Comparison of ENCODE assay signal across 8 mouse cellular contexts in genomic region chr16:90384846-90385245, GRCm38 (mm10). TPM values are rescaled to one million over a fixed set of nuclear protein-coding genes. Genes with fewer than 3 reads are reported as not detected.
A peak's percentile ranks its signal among the peaks of the same experiment; 100 is the strongest.
DNase-seq lines count a peak whose midpoint lies in the region; ATAC-seq and TF ChIP-seq lines count a peak whose summit lies in the region.

No protein-coding gene starts in this region.

- 3% methylated on average over 12 of the region's 12 CpGs for WGBS in lung, embryonic 14.5 days
- WGBS in lung, adult 2 months: 17% methylated on average over 12 of the region's 12 CpGs
- WGBS in heart, embryonic 16.5 days: 9% methylated on average over 12 of the region's 12 CpGs
- WGBS in liver, embryonic 15.5 days (ENCODE audit: insufficient replicate concordance): 4% methylated on average over 12 of the region's 12 CpGs
- WGBS in stomach, postnatal 0 days: 17% methylated on average over 12 of the region's 12 CpGs

- peak overlapping the region; percentile 91 for H3K9ac ChIP-seq in lung, embryonic 14.5 days
- H3K9ac ChIP-seq in heart, embryonic 16.5 days (ENCODE audit: low read length): peak overlapping the region; percentile 91
- H3K9ac ChIP-seq in liver, embryonic 15.5 days: no peak overlapping the region
- no peak overlapping the region for H3K9ac ChIP-seq in stomach, postnatal 0 days (ENCODE audit: low read length)

- peak overlapping the region; percentile 91 for H3K4me2 ChIP-seq in lung, embryonic 14.5 days
- H3K4me2 ChIP-seq in heart, embryonic 16.5 days (ENCODE audit: low read depth, low read length): peak overlapping the region; percentile 65
- H3K4me2 ChIP-seq in liver, embryonic 15.5 days: peak overlapping the region; percentile 61
- peak overlapping the region; percentile 95 for H3K4me2 ChIP-seq in stomach, postnatal 0 days (replicated peaks; ENCODE audit: low read depth)

- peak overlapping the region; percentile 88 for H3K4me3 ChIP-seq in lung, embryonic 14.5 days (ENCODE audit: low read depth, low read length)
- no peak overlapping the region for H3K4me3 ChIP-seq in lung, adult 2 months (replicated peaks; ENCODE audit: extremely low read depth, low read depth, low read length)
- H3K4me3 ChIP-seq in heart, embryonic 16.5 days (ENCODE audit: low read length): peak overlapping the region; percentile 79
- H3K4me3 ChIP-seq in liver, embryonic 15.5 days (replicated peaks): peak overlapping the region; percentile 58
- H3K4me3 ChIP-seq in stomach, postnatal 0 days (ENCODE audit: low read depth, low read length): peak overlapping the region; percentile 77; the same call in 1 of the 2 replicates

- peaks cover 21% of the 10 kb centered on the region; the same call in 1 of the 2 replicates for H3K4me1 ChIP-seq in lung, embryonic 14.5 days (ENCODE audit: insufficient read depth)
- peaks cover 3% of the 10 kb centered on the region; the same call in 1 of the 2 replicates for H3K4me1 ChIP-seq in lung, adult 2 months (ENCODE audit: control insufficient read depth, insufficient read depth, low read length)
- peaks cover 31% of the 10 kb centered on the region for H3K4me1 ChIP-seq in heart, embryonic 16.5 days (ENCODE audit: control insufficient read depth, insufficient read depth, low read length)
- H3K4me1 ChIP-seq in liver, embryonic 15.5 days (replicated peaks): peaks cover 3% of the 10 kb centered on the region
- H3K4me1 ChIP-seq in stomach, postnatal 0 days (replicated peaks; ENCODE audit: control insufficient read depth, insufficient read depth): 0 out of 2 replicates have a peak, but pooled peaks cover 3% of the 10 kb centered on the region

- ATAC-seq in lung, embryonic 14.5 days (ENCODE audit: insufficient read depth): no peak
- ATAC-seq in heart, embryonic 16.5 days (replicated peaks; ENCODE audit: extremely low read depth, insufficient read depth, low FRiP score): no peak
- no peak for ATAC-seq in liver, embryonic 15.5 days (ENCODE audit: insufficient read depth)
- ATAC-seq in stomach, postnatal 0 days (ENCODE audit: low FRiP score, low TSS enrichment): no peak
- ATAC-seq in inflammation-experienced regulatory T-cells, adult 6 months: no peak

- peak overlapping the region; percentile 99; the same call in 1 of the 2 replicates for H3K27ac ChIP-seq in lung, embryonic 14.5 days (ENCODE audit: low read depth)
- peak overlapping the region; percentile 91; the same call in 1 of the 2 replicates for H3K27ac ChIP-seq in heart, embryonic 16.5 days (ENCODE audit: low read length)
- H3K27ac ChIP-seq in liver, embryonic 15.5 days (replicated peaks): no peak overlapping the region
- peak overlapping the region; percentile 83 for H3K27ac ChIP-seq in stomach, postnatal 0 days (replicated peaks)

- no peak for TF ChIP-seq EP300 in stomach, postnatal 0 days (optimal IDR thresholded peaks at IDR 0.05)

- no peaks in the 10 kb centered on the region for H3K9me3 ChIP-seq in lung, embryonic 14.5 days (ENCODE audit: low read depth, low read length)
- peaks cover 4% of the 10 kb centered on the region for H3K9me3 ChIP-seq in heart, embryonic 16.5 days (replicated peaks; ENCODE audit: control insufficient read depth, low read length)
- no peaks in the 10 kb centered on the region for H3K9me3 ChIP-seq in liver, embryonic 15.5 days (replicated peaks)
- no peaks in the 10 kb centered on the region for H3K9me3 ChIP-seq in stomach, postnatal 0 days (ENCODE audit: control insufficient read depth, low read length)

- TF ChIP-seq POLR2A in lung, adult 2 months (IDR thresholded peaks at IDR 0.05; ENCODE audit: borderline replicate concordance, extremely low read depth, low read depth, low read length): no peak

- H3K27me3 ChIP-seq in lung, embryonic 14.5 days (ENCODE audit: insufficient read depth, low read length): no peaks in the 10 kb centered on the region
- H3K27me3 ChIP-seq in heart, embryonic 16.5 days (ENCODE audit: control insufficient read depth, insufficient read depth, low read length): no peaks in the 10 kb centered on the region
- H3K27me3 ChIP-seq in liver, embryonic 15.5 days: peaks cover 79% of the 10 kb centered on the region
- H3K27me3 ChIP-seq in stomach, postnatal 0 days (ENCODE audit: control insufficient read depth, insufficient read depth, low read length): no peaks in the 10 kb centered on the region; the same call in 1 of the 2 replicates

- DNase-seq in lung, embryonic 14.5 days: peak; percentile 54
- no peak for DNase-seq in lung, adult 2 months
- DNase-seq in stomach, postnatal 0 days (ENCODE audit: low spot score): no peak
- DNase-seq in thymus, postnatal 4 days: no peak
- no peak for DNase-seq in left cerebral cortex, postnatal 14 days (ENCODE audit: low spot score in 2 of 2)

- TF ChIP-seq CTCF in lung, embryonic 14.5 days (IDR thresholded peaks at IDR 0.05; ENCODE audit: low read depth): no peak
- TF ChIP-seq CTCF in lung, adult 2 months (IDR thresholded peaks at IDR 0.05; ENCODE audit: insufficient read depth, low read length): no peak
- no peak for TF ChIP-seq CTCF in stomach, postnatal 0 days (IDR thresholded peaks at IDR 0.05; ENCODE audit: low read depth)

- H3K36me3 ChIP-seq in lung, embryonic 14.5 days (ENCODE audit: insufficient read depth): 0 out of 2 replicates have a peak, but pooled peaks cover under 1% of the 10 kb centered on the region
- H3K36me3 ChIP-seq in heart, embryonic 16.5 days (ENCODE audit: control insufficient read depth, insufficient read depth): no peaks in the 10 kb centered on the region
- no peaks in the 10 kb centered on the region for H3K36me3 ChIP-seq in liver, embryonic 15.5 days (replicated peaks)
- H3K36me3 ChIP-seq in stomach, postnatal 0 days (ENCODE audit: control insufficient read depth, insufficient read depth, low read length): no peaks in the 10 kb centered on the region

- intact Hi-C loops in left cerebral cortex, postnatal 14 days (cut with DNase I): loop anchor here (5.0 to 10.0 kb wide), 4 partner anchors 77 to 342 kb away; partner anchors contain the start of gene Mis18a

RNA-seq across cellular contexts. Expression of gene Hunk, which starts 1.0 kb away (rescaled TPM):
- polyA plus RNA-seq in lung, embryonic 14.5 days (2014; fragmentation: Nextera tagmentation; extraction: Ambion mirVana): 21.2 and 21.3 TPM in 2 replicates
- 4.3 and 5.3 TPM in 2 replicates for polyA plus RNA-seq in lung, adult 2 months (2012; rRNA removed)
- 7.2 and 8.3 TPM in 2 replicates for polyA plus RNA-seq in heart, embryonic 16.5 days (2015; fragmentation: Nextera tagmentation; extraction: Ambion mirVana)
- polyA plus RNA-seq in liver, embryonic 15.5 days (2015; fragmentation: Nextera tagmentation; extraction: Ambion mirVana): 1.2 and 1.3 TPM in 2 replicates
- polyA plus RNA-seq in stomach, postnatal 0 days (2015; fragmentation: Nextera tagmentation; extraction: Ambion mirVana): 1.8 and 1.9 TPM in 2 replicates
- polyA plus RNA-seq in inflammation-experienced regulatory T-cells, adult 6 months (2017; shearing (Covaris generic)): under 1 TPM in 1 of 3 experiments, not detected in 2; 0.43 TPM
- 10 to 100 TPM; 11.8 to 14.5 TPM for total RNA-seq in left cerebral cortex, postnatal 14 days (2021)

Comparison
In these comparisons a context has a peak if more than half of its experiments do, and no peak if none do; other contexts are left out.
1. H3K9ac ChIP-seq: peak in lung, embryonic 14.5 days (single experiment) and heart, embryonic 16.5 days (single experiment); none in liver, embryonic 15.5 days (single experiment) and stomach, postnatal 0 days (single experiment).
2. Peak in every context shown above with its lines, with median percentiles within 50 percentile points of each other: H3K4me2 ChIP-seq.